Mouse (Mus musculus) spleen, adult 12 weeks (tissue): ENCODE measurements around the gene Spata16.
"Not testable (repeated sequence)": the region's sequence is repeated elsewhere in the genome, so short reads cannot be mapped to it uniquely, and the experiment has no call there.

Source experiments
- DNase-seq: peaks from one replicate; pipeline ENCODE4 v3.0.0; 2022; ENCODE audit warnings: low spot score

The Spata16 gene

GRCm38 (mm10) chr3:26637402-26637801, at the start of gene Spata16:
Gene Spata16 (plus strand): TSS chr3:26637620.
- DNase-seq: no peak

- no peak for DNase-seq
Observed at GRCm38 (mm10) chr3:26604861-26605260, 32.6 kb upstream of the Spata16 start.

DNA sequence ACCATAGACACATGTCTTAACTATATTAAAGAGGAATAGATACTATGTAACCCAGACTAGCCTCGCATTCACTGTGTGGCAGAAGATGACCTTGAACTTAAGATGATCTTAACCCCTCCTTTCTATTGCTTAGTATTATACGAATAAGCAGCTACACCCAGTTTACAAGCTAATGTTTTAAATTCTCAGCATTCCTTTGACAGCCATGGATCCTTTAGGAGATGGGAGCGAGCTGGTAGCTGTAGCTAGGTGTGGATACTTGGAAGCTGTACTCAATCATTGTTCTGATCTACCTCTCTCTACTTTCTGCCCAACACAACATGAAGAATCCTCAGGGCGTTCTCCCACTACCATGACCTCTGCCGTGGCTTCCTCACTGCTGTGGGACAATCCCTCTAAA, 28.9 kb upstream of the Spata16 start:
- DNase-seq: no peak

- DNase-seq: no peak
Observed at GRCm38 (mm10) chr3:26639214-26639613, 1.8 kb downstream of the Spata16 start.

DNA sequence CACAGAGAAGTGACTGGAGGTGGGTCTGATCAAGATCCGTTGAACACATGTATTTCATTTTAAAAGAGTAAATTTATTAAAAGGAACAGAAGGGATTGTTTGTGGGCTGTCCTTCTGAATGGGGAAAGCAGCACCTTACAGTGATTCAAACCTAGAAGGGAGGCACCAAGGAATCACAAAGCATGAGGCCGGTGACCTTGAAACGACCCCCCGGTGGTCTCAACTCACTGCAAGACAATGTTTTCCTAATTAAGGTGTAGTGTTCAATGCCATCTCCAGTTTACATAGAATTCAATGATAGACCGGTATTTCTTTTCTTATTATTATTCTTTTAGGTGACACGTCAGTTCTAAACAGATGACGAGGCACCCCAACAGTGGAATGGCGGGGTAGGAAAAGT, 2.4 kb downstream of the Spata16 start:
- DNase-seq: no peak

DNA sequence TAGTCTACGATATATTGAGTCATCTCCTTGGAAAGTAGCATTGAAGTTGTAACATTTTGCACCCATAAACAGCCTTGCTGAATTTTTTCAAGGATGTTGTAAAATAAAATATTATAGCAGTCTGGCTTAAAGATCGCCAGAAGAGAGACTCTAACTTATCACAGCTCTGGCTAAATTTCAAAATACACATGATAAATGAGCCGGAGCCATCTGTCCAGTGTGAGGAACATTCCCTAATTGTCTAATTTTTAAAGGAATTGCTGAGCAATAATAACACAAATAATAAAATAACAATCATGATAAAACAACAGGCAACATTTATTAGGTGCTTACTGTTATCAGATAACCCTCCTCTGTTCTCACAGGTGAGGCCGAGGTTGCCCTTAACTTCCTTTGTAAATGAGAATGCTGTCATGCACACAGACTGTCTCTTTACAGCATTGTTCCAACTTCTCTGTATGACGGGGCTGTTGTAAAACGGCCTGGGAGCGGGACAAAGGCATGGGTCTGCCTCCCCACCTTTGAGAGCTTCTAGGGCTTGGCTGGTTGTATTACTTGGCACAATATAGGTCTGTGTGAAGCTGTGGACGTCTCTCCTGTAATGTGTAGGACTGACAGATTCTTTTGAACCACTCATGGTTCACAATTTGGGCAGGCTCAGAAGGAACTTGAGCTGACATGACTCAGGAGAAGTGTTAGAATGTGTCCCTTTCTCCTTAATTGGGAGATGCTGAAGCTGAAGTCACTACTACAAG, 3.1 kb downstream of the Spata16 start:
- no peak for DNase-seq

GRCm38 (mm10) chr3:26641351-26642249, 4.2 kb downstream of the Spata16 start:
- DNase-seq: no peak

DNA sequence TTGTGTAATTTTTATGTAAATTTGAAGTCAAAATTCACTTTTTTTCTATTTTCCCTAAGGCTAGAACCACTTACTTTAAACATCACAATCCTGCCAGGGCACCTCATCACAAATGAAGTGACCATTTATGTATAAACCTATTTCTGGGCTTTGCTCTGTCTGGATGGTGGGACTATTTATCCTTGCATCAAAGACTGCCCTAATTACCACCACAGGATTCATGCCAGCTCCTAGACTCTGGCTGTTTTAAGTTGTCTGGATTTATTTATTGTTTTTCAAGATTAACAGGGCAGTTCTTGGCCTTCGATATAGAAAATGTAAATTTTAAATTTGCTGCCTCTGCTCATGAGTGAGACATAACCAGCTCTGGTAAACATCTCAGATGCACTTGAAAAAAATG, 6.7 kb downstream of the Spata16 start:
- no peak for DNase-seq

DNA sequence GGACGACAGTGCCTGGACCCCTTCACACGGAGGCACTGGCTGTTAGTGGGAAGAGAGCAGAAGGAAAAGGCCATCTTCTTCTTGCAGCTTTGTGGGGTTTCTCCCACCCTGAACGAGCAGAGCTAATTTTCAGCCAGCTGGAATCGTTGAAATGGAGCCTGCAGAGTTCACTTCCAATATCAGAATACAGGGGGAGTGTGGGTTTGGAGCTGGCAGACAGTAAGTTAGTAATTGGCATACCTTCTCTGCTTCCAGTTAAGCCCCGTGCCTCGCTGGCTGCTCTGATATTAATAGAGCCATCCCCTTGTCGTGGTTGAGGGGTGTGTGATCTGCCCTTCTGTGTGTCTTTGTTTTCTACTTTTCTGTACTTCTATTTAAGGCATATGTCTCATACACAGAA, 9.4 kb downstream of the Spata16 start:
- no peak for DNase-seq

DNA sequence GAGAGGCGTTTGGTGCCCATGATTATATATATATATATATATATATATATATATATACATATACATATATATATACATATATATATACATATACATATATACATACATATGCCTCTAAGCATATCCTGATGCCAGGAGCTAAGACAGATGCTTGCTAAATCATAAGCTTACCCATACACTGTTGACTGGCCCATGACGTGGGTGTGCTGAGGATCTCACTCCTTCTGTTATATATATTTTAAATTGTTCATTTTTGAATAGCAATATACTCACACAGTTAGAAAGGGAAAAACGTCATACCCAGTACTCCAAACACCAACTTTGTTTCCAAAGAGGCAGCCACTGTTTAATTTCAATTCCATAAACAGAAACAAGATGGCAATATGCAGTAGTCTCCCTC, 48.4 kb downstream of the Spata16 start:
- DNase-seq: no peak

- DNase-seq: not testable (repeated sequence)
Observed at GRCm38 (mm10) chr3:26709492-26709891, 72.1 kb downstream of the Spata16 start.

DNA sequence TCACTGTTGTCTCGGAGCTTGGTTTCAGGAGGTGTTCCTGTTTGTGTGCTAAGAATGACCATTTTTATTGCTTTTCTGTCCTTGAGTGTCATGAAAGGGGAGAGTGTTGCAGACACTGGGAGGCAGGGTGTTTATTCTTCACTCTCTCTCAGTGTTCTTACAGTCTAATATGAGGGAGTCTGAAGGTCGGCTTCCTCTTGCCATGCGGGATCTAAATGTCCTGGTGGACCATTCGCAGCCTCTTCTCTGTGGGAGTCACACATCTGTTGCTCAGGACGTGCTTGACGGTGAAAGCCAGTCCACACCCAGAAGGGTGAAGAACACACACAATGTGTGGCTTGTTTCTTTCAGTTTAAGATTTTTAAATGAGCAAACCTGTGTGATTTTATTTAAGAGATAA, 90.1 kb downstream of the Spata16 start:
- DNase-seq: no peak

GRCm38 (mm10) chr3:26750492-26750891, 113.1 kb downstream of the Spata16 start:
- DNase-seq: no peak

DNA sequence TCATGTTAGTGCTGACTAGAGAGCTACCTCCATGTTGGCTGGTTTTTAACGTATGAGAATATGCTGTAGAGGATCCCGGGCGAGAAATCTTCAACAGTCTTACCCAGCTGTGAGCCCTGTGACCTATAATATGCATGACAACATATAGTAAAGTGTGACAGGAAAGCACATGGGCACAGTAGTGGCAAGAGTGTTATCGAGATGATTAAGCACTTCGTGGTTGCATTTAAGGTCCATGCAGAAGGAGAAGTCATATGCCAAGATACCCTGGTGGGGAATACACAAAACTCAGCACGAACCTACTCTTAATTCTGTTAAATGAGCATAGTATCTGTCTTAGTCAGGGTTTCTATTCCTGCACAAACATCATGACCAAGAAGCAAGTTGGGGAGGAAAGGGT, 115.0 kb downstream of the Spata16 start:
- DNase-seq: no peak

- no peak for DNase-seq
Observed at GRCm38 (mm10) chr3:26793334-26794101, 156.1 kb downstream of the Spata16 start.

GRCm38 (mm10) chr3:26795851-26796538, 158.6 kb downstream of the Spata16 start:
- no peak for DNase-seq

GRCm38 (mm10) chr3:26796954-26797353, 159.5 kb downstream of the Spata16 start:
- no peak for DNase-seq

DNA sequence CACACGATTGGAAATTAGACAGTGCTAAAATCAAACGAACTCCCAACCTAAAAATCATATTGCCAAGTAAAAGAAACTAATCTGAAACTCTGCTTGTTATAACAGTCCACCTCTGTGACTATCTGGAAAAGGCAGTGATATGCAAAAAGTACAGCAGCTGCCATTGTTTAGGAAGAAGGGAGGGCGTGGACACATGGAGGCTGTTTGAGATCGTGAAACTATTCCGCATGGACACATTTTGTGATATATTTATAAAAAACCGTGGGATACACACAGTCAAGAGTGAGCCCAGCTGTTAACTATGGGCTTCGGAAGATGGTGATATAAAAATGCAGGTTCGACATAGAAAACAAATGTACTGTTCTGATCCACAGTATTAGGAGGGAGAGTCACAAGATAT, 176.9 kb downstream of the Spata16 start:
- DNase-seq: no peak

GRCm38 (mm10) chr3:26815764-26816163, 178.3 kb downstream of the Spata16 start:
- no peak for DNase-seq

DNA sequence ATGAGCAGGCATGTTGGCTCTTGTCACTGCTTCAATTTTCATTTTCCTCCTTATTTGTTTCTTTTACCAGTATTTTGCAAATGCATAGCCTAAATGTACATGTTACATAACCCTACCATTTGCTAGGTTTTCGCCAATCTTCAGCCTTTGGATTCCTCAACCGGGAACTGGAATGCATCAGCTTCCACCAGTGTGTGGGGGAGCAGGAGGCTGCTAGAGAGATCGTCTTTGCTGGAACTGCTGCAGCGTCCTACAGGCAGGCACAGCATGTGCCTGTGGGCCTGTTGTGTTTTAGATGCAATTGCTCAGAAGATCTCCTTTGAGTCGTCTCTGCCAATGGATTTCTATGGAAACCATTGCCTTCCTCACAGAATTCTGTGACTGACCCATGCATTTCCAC, 182.0 kb downstream of the Spata16 start:
- DNase-seq: no peak

DNA sequence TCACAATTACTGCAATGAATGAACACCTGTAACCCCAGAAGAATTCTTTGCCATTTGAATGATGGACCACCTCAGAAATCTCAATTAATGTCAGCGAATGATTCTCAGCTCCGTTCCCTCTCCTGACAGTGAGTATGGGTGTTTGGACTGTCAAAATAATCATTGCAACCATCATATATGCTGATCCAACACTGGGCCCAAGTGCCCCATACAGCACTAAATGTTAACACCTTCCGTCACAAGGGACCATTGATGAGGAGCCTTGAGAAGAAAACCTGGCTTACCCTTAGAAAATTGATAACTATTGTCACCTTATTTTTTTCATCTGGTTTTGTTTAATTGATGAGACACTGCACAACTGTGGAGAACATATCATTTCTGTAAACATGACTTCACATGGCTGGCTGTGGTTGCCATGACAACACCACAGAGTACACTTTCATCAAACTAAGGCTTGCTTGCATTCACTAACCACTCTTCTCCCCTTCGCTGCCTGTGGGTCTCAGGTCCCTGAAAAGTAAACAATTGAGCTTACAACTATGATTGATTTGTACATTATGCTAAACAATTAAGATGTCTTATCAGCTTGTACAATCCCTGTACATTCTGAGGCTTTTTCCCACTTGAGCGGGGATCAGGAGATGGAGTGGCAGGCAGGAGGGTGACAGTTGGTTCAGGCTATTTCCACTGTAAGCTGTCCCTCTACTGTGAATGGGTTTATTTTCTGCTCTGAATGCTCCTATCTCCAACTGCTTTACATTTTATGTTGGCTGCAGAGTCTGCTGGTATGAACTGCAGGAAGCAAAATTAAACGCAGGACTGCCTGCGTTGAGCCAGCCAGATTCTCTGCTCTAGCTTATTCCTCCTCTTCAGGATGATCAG, 189.8 kb downstream of the Spata16 start:
- DNase-seq: no peak
